Mouse (Mus musculus): ENCODE data around the gene Galr3. TPM values are rescaled to one million over a fixed set of nuclear protein-coding genes. Genes with fewer than 3 reads are reported as not detected.

Galr3 gene
- polyA plus RNA-seq, 1 experiment from 2014 or later = not detected

GRCm38 (mm10) chr15:79067631-79068030, 25.9 kb downstream of the Galr3 start:
- ATAC-seq (ENCODE audit: low FRiP score) (no peak), DNase-seq (ENCODE audit: low spot score) (no peak)
- H3K27ac ChIP-seq (ENCODE audit: low read depth, low read length) = no peak overlapping the region
- H3K36me3 ChIP-seq (ENCODE audit: control insufficient read depth, insufficient read depth, low read length) = no peaks in the 10 kb centered on the region
- H3K4me1 ChIP-seq (replicated peaks; ENCODE audit: control insufficient read depth, insufficient read depth, low read length) = no peaks in the 10 kb centered on the region; the same call in 1 of the 2 replicates
- H3K27me3 ChIP-seq (ENCODE audit: control insufficient read depth, insufficient read depth, low read length) = no peaks in the 10 kb centered on the region
- H3K4me2 ChIP-seq (replicated peaks; ENCODE audit: low read depth, low read length) = no peak overlapping the region
- H3K4me3 ChIP-seq (ENCODE audit: low read depth, low read length) = no peak overlapping the region
- H3K9ac ChIP-seq (ENCODE audit: low read depth, low read length) = no peak overlapping the region
- H3K9me3 ChIP-seq (ENCODE audit: control insufficient read depth, low read length) = no peaks in the 10 kb centered on the region
- 85% methylated on average over 3 of the region's 3 CpGs for WGBS

GRCm38 (mm10) chr15:79068416-79068815, 26.7 kb downstream of the Galr3 start:
- ATAC-seq (ENCODE audit: low FRiP score) (no peak), DNase-seq (ENCODE audit: low spot score) (no peak)
- no peaks in the 10 kb centered on the region for H3K27me3 ChIP-seq (ENCODE audit: control insufficient read depth, insufficient read depth, low read length)
- no peaks in the 10 kb centered on the region for H3K36me3 ChIP-seq (ENCODE audit: control insufficient read depth, insufficient read depth, low read length)
- H3K9ac ChIP-seq (ENCODE audit: low read depth, low read length) = no peak overlapping the region
- H3K27ac ChIP-seq (ENCODE audit: low read depth, low read length) = no peak overlapping the region
- no peaks in the 10 kb centered on the region; the same call in 1 of the 2 replicates for H3K4me1 ChIP-seq (replicated peaks; ENCODE audit: control insufficient read depth, insufficient read depth, low read length)
- WGBS = 86% methylated on average over 3 of the region's 3 CpGs
- H3K9me3 ChIP-seq (ENCODE audit: control insufficient read depth, low read length) = no peaks in the 10 kb centered on the region
- H3K4me3 ChIP-seq (ENCODE audit: low read depth, low read length) = no peak overlapping the region
- no peak overlapping the region for H3K4me2 ChIP-seq (replicated peaks; ENCODE audit: low read depth, low read length)

- Histone ChIP-seq H3K27ac (ENCODE audit: low read depth, low read length) (no peak overlapping the region), H3K9ac (ENCODE audit: low read depth, low read length) (no peak overlapping the region), H3K4me3 (ENCODE audit: low read depth, low read length) (no peak overlapping the region), H3K4me1 (replicated peaks; ENCODE audit: control insufficient read depth, insufficient read depth, low read length) (peaks cover 4% of the 10 kb centered on the region; the same call in 1 of the 2 replicates), H3K9me3 (ENCODE audit: control insufficient read depth, low read length) (no peaks in the 10 kb centered on the region), H3K36me3 (ENCODE audit: control insufficient read depth, insufficient read depth, low read length) (no peaks in the 10 kb centered on the region), H3K4me2 (replicated peaks; ENCODE audit: low read depth, low read length) (no peak overlapping the region), H3K27me3 (ENCODE audit: control insufficient read depth, insufficient read depth, low read length) (no peaks in the 10 kb centered on the region)
- 60% methylated on average over 5 of the region's 5 CpGs for WGBS
- DNase-seq (ENCODE audit: low spot score) (peak; percentile 28), ATAC-seq (ENCODE audit: low FRiP score) (no peak)
These were observed 29.7 kb downstream of the Galr3 start for GRCm38 (mm10) chr15:79071117-79072039.

- Histone ChIP-seq H3K27me3 (ENCODE audit: control insufficient read depth, insufficient read depth, low read length) (no peaks in the 10 kb centered on the region), H3K27ac (ENCODE audit: low read depth, low read length) (no peak overlapping the region), H3K36me3 (ENCODE audit: control insufficient read depth, insufficient read depth, low read length) (0 out of 2 replicates have a peak, but pooled peaks cover 2% of the 10 kb centered on the region), H3K9ac (ENCODE audit: low read depth, low read length) (no peak overlapping the region), H3K9me3 (ENCODE audit: control insufficient read depth, low read length) (no peaks in the 10 kb centered on the region), H3K4me3 (ENCODE audit: low read depth, low read length) (no peak overlapping the region), H3K4me1 (replicated peaks; ENCODE audit: control insufficient read depth, insufficient read depth, low read length) (peaks cover 4% of the 10 kb centered on the region; the same call in 1 of the 2 replicates), H3K4me2 (replicated peaks; ENCODE audit: low read depth, low read length) (no peak overlapping the region)
- DNase-seq (ENCODE audit: low spot score) (no peak), ATAC-seq (ENCODE audit: low FRiP score) (no peak)
These were observed 32.1 kb downstream of the Galr3 start for GRCm38 (mm10) chr15:79073752-79074151.

- no peak for DNase-seq (ENCODE audit: low spot score)
- Histone ChIP-seq H3K27ac (ENCODE audit: low read depth, low read length) (peak overlapping the region; percentile 43), H3K9ac (ENCODE audit: low read depth, low read length) (peak overlapping the region; percentile 76), H3K4me1 (replicated peaks; ENCODE audit: control insufficient read depth, insufficient read depth, low read length) (peaks cover 4% of the 10 kb centered on the region; the same call in 1 of the 2 replicates), H3K4me2 (replicated peaks; ENCODE audit: low read depth, low read length) (peak overlapping the region; percentile 78), H3K4me3 (ENCODE audit: low read depth, low read length) (peak overlapping the region; percentile 93), H3K36me3 (ENCODE audit: control insufficient read depth, insufficient read depth, low read length) (0 out of 2 replicates have a peak, but pooled peaks cover 2% of the 10 kb centered on the region), H3K27me3 (ENCODE audit: control insufficient read depth, insufficient read depth, low read length) (no peaks in the 10 kb centered on the region), H3K9me3 (ENCODE audit: control insufficient read depth, low read length) (no peaks in the 10 kb centered on the region)
- 44% methylated on average over 10 of the region's 10 CpGs for WGBS
- ATAC-seq (ENCODE audit: low FRiP score) = no peak
These were observed 32.8 kb downstream of the Galr3 start for GRCm38 (mm10) chr15:79074446-79074845.

GRCm38 (mm10) chr15:79074913-79075532, 33.3 kb downstream of the Galr3 start, which contains the start of gene Eif3l:
Gene Eif3l (plus strand): TSS chr15:79075179.
- H3K27ac ChIP-seq (ENCODE audit: low read depth, low read length) = peak within 1 kb of the TSS; percentile 43
- peak; percentile 81 for ATAC-seq (ENCODE audit: low FRiP score)
- 0 out of 2 replicates have a peak, but pooled peaks cover 2% of the 10 kb centered on the region for H3K36me3 ChIP-seq (ENCODE audit: control insufficient read depth, insufficient read depth, low read length)
- no peaks in the 10 kb centered on the region for H3K9me3 ChIP-seq (ENCODE audit: control insufficient read depth, low read length)
- peak; percentile 91 for DNase-seq (ENCODE audit: low spot score)
- under 1% methylated on average over 49 of the region's 49 CpGs for WGBS
- peak within 1 kb of the TSS; percentile 78 for H3K4me2 ChIP-seq (replicated peaks; ENCODE audit: low read depth, low read length)
- H3K9ac ChIP-seq (ENCODE audit: low read depth, low read length) = peak within 1 kb of the TSS; percentile 76
- H3K4me1 ChIP-seq (replicated peaks; ENCODE audit: control insufficient read depth, insufficient read depth, low read length) = peaks cover 4% of the 10 kb centered on the region; the same call in 1 of the 2 replicates
- H3K27me3 ChIP-seq (ENCODE audit: control insufficient read depth, insufficient read depth, low read length) = no peaks in the 10 kb centered on the region
- H3K4me3 ChIP-seq (ENCODE audit: low read depth, low read length) = peak within 1 kb of the TSS; percentile 93

- Histone ChIP-seq H3K36me3 (ENCODE audit: control insufficient read depth, insufficient read depth, low read length) (peaks cover 6% of the 10 kb centered on the region; the same call in 1 of the 2 replicates), H3K4me2 (replicated peaks; ENCODE audit: low read depth, low read length) (peak overlapping the region; percentile 78), H3K27me3 (ENCODE audit: control insufficient read depth, insufficient read depth, low read length) (no peaks in the 10 kb centered on the region), H3K9ac (ENCODE audit: low read depth, low read length) (peak overlapping the region; percentile 76), H3K9me3 (ENCODE audit: control insufficient read depth, low read length) (no peaks in the 10 kb centered on the region), H3K4me1 (replicated peaks; ENCODE audit: control insufficient read depth, insufficient read depth, low read length) (peaks cover 4% of the 10 kb centered on the region; the same call in 1 of the 2 replicates), H3K4me3 (ENCODE audit: low read depth, low read length) (peak overlapping the region; percentile 93), H3K27ac (ENCODE audit: low read depth, low read length) (0 out of 2 replicates have a peak overlapping the region, but pooled peaks have one; percentile 43)
- DNase-seq (ENCODE audit: low spot score) = no peak
- ATAC-seq (ENCODE audit: low FRiP score) = no peak
- WGBS = 39% methylated on average over 15 of the region's 15 CpGs
These were observed 34.1 kb downstream of the Galr3 start for GRCm38 (mm10) chr15:79075658-79076365.

GRCm38 (mm10) chr15:79079567-79079966, 37.9 kb downstream of the Galr3 start:
- no peak overlapping the region for H3K4me2 ChIP-seq (replicated peaks; ENCODE audit: low read depth, low read length)
- H3K4me1 ChIP-seq (replicated peaks; ENCODE audit: control insufficient read depth, insufficient read depth, low read length) = peaks cover 4% of the 10 kb centered on the region; the same call in 1 of the 2 replicates
- ATAC-seq (ENCODE audit: low FRiP score) (no peak), DNase-seq (ENCODE audit: low spot score) (no peak)
- peaks cover 23% of the 10 kb centered on the region for H3K36me3 ChIP-seq (ENCODE audit: control insufficient read depth, insufficient read depth, low read length)
- 98% methylated on average over 7 of the region's 7 CpGs for WGBS
- H3K9me3 ChIP-seq (ENCODE audit: control insufficient read depth, low read length) = no peaks in the 10 kb centered on the region
- H3K9ac ChIP-seq (ENCODE audit: low read depth, low read length) = no peak overlapping the region
- H3K27me3 ChIP-seq (ENCODE audit: control insufficient read depth, insufficient read depth, low read length) = no peaks in the 10 kb centered on the region
- no peak overlapping the region for H3K4me3 ChIP-seq (ENCODE audit: low read depth, low read length)
- no peak overlapping the region for H3K27ac ChIP-seq (ENCODE audit: low read depth, low read length)
